Mouse (Mus musculus) embryo, embryonic 11.5 days (tissue): ENCODE data around the gene Clec3a.

ENCODE experiments used
- DNase-seq: peaks from one replicate; pipeline ENCODE4 v3.0.0-alpha.2; 2012; ENCODE audit warnings: low read depth, low spot score

Gene Clec3a

DNA sequence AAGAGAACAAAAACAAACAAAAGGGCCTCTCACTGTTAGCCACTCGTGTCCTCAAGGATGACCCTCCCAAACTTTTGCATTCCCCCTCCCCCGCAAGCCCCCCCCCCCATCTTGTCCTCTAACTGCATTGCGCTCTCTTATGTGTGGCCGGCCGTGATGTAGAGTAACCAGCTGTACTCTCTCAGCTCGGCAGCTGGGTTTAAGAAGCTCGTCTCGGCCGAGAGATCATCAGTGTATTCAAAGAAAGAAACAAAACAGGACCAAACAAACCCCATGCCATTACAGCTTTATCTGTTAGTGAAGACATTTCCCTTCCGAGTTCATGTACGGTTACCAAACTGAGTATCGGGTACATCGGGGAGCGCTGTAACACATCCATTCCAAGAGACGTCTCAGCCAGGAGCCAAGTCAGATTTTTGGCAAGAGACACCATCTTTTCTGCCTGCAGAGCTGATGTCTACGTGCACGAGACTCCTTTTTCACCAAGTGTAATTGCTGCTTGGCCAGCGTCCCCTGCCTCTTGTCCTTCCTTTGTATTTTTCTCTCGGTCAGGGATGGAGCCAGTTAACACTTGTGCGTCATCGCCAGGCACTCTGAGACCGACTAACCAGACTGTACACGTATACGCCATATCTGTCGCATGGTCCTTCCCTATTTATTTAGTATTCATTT, 40.4 kb downstream of the Clec3a start:
- no peak for DNase-seq

DNA sequence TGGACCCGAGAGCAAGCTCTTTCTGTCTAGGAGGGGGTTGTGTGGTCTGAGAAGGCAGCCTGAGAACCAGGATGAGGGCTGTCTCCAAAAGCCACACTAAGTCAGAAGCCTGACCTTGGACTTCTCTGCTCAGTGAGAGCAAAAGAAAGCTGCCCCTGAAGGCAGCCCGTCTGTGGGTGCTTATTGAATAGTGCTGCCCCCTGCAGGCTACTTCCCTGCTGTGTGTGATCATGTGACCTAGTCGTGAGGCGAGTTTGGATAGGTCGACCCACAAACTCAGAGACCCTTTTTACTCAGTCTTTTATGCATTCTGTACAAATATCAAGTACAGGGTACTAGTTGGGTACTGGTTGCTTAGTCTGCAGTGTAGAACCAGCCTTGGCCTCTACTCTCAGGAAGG, 42.7 kb downstream of the Clec3a start:
- DNase-seq = no peak

DNA sequence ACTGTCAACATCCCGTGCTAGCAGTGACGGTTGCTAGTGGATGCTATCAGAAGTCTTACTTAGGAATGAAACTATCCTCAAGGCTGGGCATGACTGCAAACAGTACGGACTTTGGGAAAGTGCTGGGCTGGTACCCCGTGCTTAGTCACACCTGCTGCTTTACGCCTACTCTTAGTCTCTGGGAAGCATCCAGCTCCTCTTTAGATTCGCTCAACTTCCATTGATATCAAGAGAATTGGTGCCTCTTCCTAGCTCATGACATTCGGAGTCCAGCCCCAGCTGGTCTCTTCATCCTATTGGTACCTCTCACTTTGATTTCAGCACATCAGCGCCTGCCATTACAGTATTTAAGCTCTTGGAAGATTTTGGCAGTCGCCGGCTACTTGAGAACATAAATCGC, 44.7 kb downstream of the Clec3a start:
- DNase-seq = no peak

DNA sequence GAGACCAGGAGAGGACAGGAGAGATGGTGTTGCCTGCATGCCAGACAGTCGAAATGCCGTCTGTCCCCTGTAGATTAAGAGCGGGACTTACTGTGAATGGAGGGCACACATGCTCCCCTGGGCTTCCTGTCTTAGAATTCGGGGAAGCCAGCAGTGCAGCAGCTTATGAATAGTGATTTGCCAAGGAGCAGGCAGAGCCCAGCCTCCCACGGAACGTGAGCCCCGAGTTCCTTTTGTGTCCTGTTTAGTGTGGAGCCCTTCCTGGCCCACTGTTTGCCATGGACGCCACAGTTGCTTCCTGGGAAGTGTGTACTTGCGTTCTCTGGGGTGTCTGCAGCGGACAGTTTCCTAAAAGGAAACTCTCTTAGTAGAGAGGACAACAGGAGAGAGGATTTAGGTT, 45.4 kb downstream of the Clec3a start:
- no peak for DNase-seq

DNA sequence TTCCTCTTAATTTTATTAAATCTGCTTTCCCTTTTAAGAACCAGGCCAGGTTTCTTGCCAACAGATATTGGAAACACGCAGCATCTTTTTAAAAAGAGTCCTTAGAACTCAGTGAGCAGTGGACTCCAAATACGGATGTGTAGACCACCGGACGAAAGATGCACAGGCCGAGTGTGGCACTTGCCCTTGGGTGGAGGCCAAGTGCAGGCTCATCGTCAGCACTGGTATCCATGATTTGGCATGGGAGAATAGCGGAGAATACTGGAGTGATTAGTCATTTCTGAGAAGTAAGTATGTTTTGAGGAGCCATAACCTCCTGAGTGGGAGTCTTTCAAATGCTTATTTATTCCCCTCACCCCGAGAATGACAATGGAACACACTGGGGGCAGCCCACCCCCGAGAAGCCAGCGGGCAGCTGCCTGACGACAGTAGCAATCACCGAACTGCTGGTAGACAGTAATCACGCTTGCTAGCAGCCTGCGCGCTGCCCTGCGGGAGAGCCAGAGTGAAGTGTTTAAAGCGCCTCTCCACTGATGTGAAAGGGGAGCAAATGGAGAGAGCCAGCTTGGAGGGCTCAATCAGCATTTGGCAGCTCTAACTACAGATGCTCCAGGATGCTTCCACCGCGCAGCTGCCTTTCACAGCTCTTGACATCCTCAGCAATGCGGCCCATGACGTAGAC, 50.8 kb downstream of the Clec3a start:
- DNase-seq = no peak

DNA sequence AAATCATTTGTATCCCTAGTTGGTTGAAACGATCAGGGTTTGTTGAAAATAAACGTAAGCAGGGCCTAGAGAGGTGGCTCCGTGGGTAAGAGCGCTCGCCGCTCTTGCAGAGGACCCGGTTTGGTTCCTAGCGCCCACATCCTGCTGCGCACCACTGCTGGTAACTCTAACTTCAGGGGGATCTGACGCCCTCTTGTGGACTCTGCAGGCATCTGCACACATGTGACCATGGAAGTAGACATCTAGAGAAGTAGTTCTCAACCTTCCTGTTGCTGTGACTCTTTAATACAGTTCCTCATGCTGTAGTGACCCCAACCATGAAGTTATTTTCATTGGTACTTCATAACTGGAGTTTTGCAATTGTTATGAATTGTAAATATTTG, 51.3 kb downstream of the Clec3a start:
- DNase-seq = no peak

DNA sequence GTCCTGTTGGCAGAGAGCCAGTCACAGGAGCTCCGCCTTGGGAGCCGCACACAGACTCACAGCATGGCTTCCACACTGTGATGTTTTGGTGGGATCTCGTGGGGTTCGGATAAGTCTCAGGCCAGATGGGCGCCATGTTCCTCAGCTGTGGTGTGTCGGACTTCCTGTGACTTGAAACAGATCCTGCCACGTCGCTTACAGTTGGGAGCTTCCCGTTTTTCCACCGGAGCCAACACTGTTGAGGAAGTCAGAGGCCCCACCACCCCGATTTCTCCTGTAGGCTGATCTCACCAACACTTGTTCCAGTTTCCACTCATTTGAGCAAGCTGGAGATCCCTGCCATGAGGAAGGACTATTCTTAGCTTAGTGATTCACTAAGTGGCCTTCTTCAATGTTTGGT, 55.7 kb downstream of the Clec3a start:
- no peak for DNase-seq
